Mouse (Mus musculus) liver, embryonic 14.5 days (tissue): Measurements from ENCODE around the gene Lefty2.

Experiments
- CTCF ChIP-seq: IDR thresholded peaks from 2 replicates; pipeline ENCODE4 v1.5.1; 2016; ENCODE audit warnings: antibody characterized with exemption, low read depth, control low read depth
- EP300 ChIP-seq: IDR thresholded peaks from 2 replicates; pipeline ENCODE4 v1.6.1; 2016; ENCODE audit warnings: antibody characterized with exemption, low read depth

DNA sequence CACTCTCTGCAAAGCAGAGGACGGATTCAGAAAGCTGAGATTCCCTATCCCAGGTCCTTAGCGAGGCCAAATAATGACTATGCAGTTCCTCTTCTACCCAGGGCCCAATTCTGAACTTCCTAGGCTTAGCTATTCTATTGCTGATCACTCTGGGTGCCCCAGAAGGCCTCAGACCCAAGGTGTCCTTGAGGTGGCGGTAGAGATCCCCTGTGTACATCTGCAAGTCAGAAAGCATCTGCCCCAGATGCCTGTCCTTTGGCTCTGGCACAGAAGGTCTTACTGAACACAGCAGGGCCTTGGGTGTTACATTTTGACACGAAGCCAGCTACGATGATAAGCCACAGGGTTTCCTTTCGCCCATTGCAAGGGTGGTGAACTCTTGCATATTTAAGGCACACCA lies 3.1 kb upstream of the Lefty2 start:
- peak; percentile 63 for TF ChIP-seq CTCF
- no peak for TF ChIP-seq EP300
